Mouse (Mus musculus) megakaryocyte, adult 5-6 weeks (primary cell): ENCODE data around the gene Naa60. TPM values are rescaled to one million over a fixed set of nuclear protein-coding genes. Genes with fewer than 3 reads are reported as not detected.

Experiments
- ATAC-seq: 2 replicates; pipeline ENCODE4 v1.8.0; 2016; ENCODE audit warnings: mild to moderate bottlenecking, inconsistent platforms; ENCODE audit not compliant: poor library complexity, severe bottlenecking
- total RNA-seq, 2 experiments: library from RNA; stranded (forward) in 1 of 2; stranded (reverse) in 1 of 2; fragments of 153-499, 151-499 nt in 1 of 2; fragments of 221-1000, 200-1000 nt in 1 of 2; gene quantifications; 2 replicates each; pipeline versions ENCODE4 v1.2.3 to v1.2.4; 2015 to 2017

Gene Naa60
- total RNA-seq, 2 experiments from 2014 or later, result 61.0 to 163 TPM

DNA sequence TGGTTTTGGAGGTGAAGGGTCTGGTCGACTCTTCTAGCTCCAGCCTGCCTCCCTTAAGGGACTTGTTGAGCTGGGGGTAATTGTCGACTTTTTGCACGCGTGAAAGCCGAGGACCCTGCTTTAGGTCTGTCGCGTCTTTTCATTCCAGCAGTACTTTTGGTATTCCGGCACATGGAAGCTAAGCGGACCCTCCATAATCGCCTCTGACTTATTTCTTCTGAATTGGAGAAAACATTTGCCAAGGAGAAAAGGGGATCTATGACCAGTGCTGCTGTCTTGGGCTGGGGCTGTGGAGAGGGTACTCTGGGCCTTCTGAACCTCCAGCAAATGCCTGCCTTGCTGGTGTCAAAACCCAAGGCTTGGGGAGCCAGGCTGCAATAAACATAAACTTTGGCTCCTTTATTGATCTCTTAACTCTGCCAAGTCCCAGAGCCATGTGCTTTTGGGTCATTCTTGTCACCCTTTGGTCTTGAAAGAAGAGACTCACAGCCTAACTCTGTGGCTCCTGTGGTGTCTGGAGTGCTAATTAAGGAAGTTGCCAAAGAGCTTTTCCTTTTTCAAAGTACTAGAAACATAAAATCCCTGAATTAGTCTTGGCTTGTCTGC is 13.0 kb downstream of the Naa60 start:
- ATAC-seq, result peak; percentile 22; the same call in 1 of the 2 replicates

DNA sequence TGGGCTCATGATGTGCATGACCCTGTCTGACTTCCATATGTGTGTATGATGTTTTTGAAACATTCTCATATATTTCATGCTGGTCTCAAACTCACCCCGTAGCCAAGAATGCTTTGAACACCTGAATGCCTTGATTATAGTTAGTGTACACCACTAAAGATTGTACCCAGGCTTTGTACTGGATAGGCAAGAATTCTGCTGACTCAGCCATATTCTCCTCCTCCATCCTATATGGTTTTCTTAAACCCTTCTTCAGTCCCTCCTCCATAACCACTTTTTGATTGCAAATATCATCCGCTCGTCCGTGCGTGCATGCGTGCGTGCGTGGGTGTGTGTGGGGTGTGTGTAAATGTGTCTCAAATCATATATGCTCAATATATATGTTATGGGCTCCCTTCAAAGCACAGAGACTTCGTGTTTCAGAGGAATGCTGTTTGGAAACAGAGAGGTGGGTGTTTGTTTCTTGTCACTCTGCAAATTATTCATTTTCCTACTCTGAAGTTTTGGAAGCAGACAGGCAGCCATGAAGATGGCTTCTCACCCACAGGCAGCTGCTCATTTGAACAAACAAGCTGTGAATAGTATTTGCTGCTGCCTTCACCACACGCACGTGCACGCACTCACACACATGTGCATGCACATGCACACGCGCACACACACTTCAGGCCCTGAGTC is 19.6 kb downstream of the Naa60 start:
- no peak for ATAC-seq

DNA sequence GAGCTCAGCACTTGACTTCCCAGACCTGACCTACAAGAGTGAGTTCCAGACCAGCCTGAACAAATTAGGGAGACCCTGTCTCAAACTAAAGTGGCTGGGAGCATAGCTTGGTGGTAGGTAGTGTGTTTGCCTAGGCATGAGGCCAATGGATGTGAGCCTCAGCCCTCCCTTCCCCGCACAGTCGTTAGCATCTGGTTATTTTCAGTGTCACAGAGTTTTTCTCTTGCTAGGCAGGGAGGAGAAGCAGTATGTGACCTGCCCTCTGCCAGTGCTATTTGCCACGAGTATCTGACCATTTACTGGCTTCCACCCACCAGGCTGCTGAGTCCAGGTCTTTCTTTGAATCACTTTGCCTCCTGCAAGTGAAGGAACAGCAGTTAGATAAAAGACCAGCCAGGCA is 21.6 kb downstream of the Naa60 start:
- no peak for ATAC-seq

DNA sequence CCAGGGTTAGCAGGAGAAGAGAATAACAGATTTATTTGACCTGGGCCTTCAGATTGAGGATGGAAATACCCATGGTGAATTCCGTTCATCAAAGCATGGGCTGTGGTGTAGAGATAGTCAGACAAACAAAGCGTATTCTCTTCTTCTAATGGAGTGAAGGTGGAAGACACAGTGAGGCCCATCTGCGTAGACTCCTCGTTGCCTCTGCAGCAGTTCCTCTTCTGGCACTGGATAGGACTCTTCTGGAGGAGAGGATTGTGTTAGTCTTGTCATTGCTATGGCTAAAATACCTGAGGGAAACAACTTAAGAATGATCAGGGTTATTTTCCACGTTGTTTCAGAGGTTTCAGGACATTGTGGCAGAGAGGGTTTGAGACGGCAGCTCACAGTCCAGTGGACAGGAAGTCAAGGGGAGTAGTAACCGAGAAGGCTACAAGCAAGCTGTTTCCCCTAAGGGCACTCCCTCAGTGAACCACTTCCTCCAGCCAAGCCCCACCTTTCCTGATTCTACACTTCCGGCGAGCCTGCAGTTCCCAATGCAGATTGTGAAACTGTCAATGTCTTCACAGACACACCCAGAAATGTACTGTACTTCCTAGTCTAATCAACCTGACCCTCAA is 23.1 kb downstream of the Naa60 start:
- ATAC-seq, result peak; percentile 96

DNA sequence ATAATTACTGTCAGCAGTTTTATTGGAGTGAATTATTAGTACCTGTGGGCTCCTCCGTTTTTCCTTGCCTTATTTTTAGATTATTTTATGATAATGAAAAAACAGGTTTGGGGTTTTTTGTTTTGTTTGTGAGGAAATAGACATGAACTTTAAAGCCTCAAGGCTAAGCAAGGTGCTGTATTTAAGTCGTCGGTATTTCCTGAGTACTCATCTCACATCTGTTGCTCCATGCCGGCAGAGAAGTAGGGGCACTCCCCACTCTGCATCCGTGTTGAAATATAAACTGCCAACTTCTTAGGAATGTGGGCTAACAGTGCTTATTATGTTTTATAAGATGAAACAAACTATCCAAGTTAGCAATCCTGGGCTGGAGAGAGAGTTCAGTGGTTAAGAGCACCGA is 23.9 kb downstream of the Naa60 start:
- ATAC-seq, result no peak

DNA sequence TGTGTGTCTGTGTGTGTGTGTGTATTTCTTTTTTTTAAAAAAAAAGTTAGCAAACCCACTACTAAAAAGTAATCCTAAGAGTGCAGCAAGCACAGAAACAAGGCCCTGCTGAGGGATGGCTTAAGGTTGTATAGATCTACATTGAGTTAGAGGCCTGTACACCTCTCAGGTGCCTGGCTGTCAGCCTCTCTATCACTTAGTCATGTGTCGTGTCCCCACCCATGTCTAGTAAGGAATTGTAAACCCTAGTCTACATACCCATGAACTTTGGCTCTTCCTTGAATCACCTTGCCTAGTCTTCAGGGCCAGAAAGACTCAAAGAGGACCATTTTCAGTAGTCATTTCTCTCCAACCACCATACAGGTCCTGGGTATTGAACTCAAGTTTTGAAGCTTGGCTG is 24.4 kb downstream of the Naa60 start:
- ATAC-seq, result no peak

DNA sequence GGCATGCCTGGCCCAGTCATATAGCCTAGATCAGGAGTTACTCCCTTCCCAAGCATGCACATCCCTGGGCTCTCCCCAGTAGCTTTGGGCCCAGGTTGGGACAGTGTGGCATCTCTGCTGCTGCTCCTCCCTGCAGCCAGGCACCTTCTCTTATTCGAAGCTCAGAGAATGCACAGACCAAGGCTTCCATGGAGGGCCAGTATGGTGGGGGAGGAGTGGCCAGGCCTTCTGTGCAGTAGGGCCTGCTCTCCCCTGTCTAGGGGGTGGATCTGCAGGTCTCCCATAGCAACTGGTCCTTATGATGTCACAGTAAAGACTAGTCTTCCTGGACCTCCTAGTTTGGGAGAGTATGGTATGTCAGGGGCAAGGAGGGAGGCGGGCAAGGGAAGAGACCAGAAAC is 35.3 kb downstream of the Naa60 start:
- no peak for ATAC-seq

DNA sequence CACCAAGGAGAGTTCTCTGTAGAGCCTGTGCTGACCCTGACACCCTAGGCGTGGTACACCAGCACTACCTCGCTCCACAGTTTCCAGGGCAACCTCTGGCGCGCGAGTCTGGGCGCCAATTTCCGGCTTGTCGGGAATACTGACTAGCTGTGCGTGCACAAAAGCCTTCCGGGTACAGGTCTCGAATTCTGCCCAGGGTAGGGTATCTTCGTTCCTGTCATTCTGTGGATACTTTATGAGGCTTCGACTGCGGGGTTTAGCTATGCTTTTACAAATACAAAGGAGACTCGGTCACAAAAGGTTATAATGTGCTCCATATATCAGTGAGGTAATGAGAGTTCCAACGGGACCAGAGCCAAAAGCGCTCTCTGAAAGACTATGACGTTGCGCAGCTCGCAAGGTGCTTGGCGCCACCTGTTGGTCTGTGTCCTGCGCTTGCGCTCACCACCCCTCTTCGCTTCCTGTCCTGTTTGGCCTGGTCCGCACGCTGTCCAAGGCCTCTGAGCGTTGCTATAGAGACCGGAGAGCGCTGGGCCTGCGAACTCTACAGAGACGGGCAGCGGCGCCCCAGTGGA is 36.4 kb downstream of the Naa60 start, which contains the start of the genes 1700037C18Rik and Cluap1:
Gene 1700037C18Rik, minus strand, starts transcription at position 153 of the 575 bp plus-strand sequence.
Gene Cluap1, plus strand, starts transcription at position 265 of the 575 bp plus-strand sequence.
- ATAC-seq, result peak; percentile 97

DNA sequence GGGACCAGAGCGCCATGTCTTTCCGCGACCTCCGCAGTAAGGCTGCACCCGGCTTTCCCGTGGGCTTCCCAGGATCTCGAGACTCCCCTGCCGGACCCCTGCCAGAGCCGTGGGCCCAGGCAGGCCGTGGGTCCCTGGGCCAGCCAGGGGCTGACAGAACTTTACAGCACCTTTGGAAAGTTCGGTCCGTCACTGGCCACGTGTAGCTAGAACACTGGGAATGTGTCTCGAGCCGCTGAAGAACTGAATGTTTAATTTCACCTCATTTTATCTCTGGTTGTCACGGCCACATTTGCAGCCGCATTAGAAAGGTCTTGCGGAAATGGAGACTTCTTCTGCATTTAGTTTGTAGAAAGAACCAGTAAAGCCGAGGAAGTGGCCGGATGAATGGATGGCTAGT is 36.9 kb downstream of the Naa60 start:
- no peak for ATAC-seq

DNA sequence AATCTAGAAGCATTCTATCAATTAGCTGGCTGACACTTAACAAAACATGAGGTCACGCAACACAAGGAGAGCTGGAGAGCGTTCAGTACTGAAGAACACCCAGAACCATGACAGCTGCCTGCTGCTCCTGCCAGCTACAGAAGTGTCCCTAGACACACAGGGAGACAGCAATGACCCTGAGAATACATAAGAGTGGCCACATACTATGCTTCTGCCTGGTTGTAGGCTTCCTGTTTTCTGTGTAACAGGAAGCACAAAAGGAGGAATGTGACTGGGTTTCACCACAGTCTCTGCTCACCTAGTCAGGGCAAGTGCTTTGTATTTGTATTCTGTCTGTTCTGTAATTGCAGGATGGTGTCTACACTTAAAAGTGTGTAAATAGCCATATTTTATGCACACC is 48.6 kb downstream of the Naa60 start:
- ATAC-seq, result peak; percentile 70

DNA sequence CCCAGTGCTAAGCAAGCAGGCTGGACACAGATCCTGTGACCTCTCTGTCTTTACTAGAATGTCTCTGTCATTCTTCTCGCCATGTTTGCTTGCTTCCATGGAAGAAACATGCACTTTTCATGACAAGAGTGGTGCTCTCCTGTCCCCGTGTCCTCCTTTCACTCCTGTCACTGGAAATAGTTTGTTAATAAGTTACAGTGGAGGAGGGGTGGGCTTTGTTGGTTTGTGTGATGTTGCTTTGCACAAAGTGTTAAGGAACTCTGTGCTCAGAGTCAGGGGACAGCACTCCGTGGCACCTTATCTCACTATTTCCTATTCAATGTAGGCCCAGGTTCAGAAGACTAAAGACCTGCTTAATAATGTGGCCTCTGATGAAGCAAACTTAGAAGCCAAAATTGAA is 51.3 kb downstream of the Naa60 start:
- no peak for ATAC-seq

DNA sequence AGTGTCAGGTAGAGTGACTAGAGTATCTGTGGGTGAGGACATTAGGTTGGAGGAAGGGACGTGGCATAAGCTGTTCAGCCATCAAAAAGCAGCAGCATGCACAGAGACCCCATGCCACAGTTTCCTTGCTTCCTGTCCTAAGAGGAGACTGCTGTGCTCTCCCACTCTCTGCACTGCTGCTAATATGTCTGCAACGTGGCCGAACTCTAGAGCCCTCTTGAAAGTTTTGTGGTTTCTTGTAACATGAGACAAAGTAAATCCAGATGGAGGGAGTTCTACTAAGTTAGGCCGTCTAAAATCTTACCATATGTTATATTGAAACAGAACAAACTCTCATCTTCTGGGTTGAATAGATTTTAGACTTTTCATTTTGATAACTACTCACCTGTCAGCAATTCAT is 51.8 kb downstream of the Naa60 start:
- no peak for ATAC-seq

DNA sequence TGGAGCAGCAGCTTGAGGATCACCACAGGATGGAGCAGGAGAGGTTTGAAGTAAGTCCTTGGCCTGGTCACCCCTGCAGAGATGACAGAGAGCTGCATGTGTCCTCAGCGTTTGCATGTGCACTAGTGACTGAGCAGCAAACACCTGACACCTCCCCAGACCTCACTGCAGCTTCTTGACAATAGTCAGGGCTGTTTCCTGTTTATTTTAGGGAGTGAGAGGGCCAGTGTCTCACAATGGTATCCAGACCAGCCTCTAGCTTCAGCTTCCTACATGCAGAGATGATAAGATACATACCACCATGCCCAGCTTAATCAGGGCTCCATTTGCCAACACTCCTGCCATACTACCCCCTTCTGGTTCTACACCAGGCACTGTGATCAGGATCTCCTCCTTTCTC is 56.4 kb downstream of the Naa60 start:
- no peak for ATAC-seq

DNA sequence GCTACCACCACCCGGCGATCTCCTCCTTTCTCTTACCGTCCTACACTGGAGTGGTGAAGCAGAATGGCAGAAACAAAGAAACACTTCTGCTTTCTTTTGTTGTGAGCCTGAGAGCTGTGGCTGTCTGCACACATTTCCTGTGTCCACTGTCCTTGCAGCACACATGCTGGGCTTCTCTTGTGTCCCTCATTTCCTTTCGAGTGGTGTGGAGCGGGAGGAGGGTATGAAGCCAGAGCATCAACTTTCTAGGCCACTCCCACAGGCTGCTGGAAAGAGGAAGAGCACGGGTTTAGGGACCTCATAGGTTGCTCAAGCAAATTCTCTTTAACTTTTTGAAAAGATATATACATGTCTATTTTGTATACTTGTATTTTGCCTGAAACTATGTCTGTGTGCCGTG is 57.0 kb downstream of the Naa60 start:
- ATAC-seq, result peak; percentile 96

DNA sequence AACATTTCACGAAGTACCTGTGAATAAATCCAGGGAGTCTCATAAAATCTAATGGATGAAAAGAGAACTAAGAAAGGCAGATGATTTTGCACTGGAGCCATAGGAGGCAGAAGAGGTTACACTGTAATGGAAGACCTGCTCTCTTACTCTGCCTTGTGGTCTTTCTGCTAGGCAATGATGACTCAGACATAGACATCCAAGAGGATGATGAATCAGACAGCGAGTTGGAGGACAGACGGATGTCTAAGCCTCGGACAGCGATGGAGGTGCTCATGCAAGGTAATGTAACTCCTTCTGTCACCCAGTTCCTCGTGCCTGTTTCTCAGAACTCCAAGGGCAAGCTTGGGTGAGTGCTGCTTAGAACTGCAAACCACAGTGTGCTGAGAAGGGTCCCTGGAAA is 61.4 kb downstream of the Naa60 start:
- ATAC-seq, result no peak

DNA sequence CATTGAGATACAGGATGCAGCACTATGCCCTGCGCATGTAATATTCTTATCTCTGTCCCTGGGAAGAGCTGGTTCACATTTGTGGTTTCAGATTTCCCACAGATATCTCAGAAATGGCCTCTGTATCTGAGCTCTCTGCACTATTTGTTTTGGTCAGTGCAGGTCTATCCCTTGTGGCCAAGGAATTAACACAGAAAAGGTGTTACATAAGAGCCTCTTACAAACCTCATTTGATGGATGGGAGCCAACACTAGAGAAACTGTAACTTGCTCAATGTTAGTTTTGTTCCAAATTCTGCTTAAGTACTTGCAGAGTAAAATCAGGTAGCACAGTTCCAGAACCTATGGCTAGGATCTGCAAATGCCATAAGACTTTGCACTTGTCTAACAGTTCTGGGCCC is 61.9 kb downstream of the Naa60 start:
- ATAC-seq, result peak; percentile 41

DNA sequence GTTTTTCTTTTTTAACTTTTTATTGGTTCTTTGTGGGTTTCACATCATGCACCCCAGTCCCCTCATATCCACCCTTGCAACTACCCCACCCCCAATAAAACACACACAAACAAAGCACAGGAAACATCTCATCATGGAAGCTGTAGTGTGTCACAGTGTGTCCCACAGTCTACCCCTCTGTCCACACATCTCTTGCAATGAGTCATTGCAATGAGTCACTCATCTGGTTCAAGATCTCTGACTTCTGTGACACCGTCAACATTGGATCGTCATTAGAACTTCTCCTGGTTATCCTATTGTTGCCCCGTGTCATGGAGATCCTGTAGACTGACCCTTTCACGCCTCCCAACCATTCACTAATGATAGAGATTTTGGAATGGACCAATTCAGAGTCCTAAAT is 62.5 kb downstream of the Naa60 start:
- no peak for ATAC-seq

DNA sequence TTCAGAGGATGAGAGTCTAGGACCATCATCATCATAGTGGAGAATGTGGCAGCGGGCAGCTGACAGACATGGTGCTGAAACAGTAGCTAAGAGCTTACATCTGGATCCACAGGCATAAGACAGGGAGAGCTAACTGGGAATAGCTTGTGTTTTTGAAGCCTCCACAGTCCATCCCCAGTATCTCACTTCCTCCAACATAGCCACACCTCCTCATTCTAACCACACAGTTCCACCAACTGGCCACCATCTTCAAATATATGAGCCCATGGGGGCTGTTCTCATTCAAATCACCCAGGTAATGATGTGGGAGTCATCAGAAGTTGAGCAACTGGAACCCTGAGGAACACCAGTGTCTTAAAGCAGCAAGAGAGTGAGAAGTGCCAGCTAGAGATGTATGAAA is 79.0 kb downstream of the Naa60 start:
- no peak for ATAC-seq
